Mouse (Mus musculus): ENCODE results near the gene Barx1. TPM values are rescaled to one million over a fixed set of nuclear protein-coding genes. Genes with fewer than 3 reads are reported as not detected.

Gene Barx1
- polyA plus RNA-seq, 1 experiment = not detected

DNA sequence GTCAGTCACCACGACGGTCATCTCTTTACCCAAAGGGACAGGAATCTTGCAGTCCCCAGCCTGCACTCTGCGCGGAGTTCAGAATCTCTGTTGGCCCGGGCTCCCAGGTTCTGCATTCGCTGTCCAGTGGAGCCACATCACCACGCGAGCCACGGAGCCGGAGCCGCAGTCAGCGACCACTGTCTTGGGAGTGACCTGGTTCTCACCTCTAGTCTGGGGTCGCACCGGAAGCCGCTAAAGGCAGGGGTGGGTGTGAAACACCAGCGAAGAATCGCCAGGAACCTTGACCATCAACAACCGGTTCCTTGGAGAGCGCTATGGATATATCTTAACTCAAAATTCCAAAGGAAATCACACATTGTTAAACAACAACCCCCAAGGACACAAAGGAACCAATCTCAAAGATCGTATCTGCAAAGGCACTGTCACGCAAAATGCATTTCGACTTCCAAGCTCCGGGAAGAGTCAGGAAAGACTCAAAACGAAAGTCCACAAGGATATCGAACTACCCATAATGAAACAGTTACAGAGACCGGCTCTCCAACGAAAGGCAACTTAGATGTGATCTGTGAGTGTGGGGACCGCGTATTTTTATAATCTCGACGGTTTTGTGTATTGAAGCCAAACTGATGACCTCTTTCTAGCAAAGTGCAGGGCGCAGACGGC lies 4.1 kb upstream of the Barx1 start:
- Histone ChIP-seq H3K9me3 (ENCODE audit: control insufficient read depth, low read length) (peaks cover 2% of the 10 kb centered on the region; the same call in 1 of the 2 replicates), H3K36me3 (ENCODE audit: control insufficient read depth) (no peaks in the 10 kb centered on the region), H3K4me1 (ENCODE audit: control insufficient read depth) (no peaks in the 10 kb centered on the region), H3K27me3 (ENCODE audit: control insufficient read depth) (peaks cover 94% of the 10 kb centered on the region), H3K4me3 (replicated peaks) (no peak overlapping the region)
- TF ChIP-seq GATA1 (IDR thresholded peaks at IDR 0.05; ENCODE audit: low read length) (no peak), TAL1 (IDR thresholded peaks at IDR 0.05; ENCODE audit: low read length) (no peak)

DNA sequence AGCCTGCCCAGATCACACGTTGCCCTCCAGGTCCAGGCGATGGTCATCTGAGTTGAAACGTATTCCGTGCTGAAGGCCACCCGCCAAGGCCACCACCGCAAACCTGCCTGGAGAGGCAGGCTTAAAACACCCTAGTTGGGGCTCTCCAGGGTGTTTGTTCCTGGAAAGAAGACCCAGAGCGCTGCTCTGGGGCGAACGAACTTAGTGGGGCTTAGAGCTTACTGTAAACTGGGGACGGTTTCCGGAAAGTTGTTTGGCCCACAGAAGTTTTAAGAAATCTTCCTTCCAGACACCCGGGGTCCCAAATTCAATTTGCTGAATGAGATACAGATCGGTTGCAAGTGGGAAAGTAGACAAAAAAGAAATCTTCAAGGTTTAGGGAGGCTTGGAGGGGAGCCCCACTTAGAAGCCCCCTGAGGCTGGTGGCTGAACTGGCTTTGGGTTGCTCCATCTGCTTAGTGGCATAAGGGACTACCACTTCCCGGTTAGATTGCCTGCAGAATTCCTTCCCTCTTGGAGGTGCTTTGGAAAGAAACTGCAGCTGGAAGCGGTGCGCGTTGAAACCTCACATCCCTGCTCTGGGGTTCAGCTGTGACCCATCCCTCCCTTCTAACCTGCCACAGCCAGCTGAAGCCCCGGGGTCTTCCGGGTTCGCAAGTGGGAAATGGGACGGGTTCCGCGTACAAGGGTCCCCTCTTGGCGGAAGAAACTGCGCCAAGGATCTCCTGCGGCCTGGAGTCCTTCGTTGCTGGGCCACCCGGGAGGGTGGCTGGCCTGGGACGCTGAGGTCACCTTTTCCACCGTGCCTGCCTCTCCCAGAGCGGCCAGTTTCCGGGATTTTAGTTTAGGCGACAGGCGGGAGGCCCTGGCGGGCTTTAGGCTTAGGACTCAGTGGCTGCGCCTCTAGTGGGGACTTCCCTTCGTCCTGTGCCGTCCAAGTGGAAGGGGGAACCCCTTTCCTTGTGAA lies 3.3 kb upstream of the Barx1 start:
- TF ChIP-seq TAL1 (IDR thresholded peaks at IDR 0.05; ENCODE audit: low read length) = no peak
- TF ChIP-seq GATA1 (IDR thresholded peaks at IDR 0.05; ENCODE audit: low read length) = no peak
- no peaks in the 10 kb centered on the region for H3K4me1 ChIP-seq (ENCODE audit: control insufficient read depth)
- no peaks in the 10 kb centered on the region for H3K36me3 ChIP-seq (ENCODE audit: control insufficient read depth)
- H3K27me3 ChIP-seq (ENCODE audit: control insufficient read depth) = peaks cover 100% of the 10 kb centered on the region
- H3K9me3 ChIP-seq (ENCODE audit: control insufficient read depth, low read length) = peaks cover 2% of the 10 kb centered on the region; the same call in 1 of the 2 replicates
- H3K4me3 ChIP-seq (replicated peaks) = no peak overlapping the region

DNA sequence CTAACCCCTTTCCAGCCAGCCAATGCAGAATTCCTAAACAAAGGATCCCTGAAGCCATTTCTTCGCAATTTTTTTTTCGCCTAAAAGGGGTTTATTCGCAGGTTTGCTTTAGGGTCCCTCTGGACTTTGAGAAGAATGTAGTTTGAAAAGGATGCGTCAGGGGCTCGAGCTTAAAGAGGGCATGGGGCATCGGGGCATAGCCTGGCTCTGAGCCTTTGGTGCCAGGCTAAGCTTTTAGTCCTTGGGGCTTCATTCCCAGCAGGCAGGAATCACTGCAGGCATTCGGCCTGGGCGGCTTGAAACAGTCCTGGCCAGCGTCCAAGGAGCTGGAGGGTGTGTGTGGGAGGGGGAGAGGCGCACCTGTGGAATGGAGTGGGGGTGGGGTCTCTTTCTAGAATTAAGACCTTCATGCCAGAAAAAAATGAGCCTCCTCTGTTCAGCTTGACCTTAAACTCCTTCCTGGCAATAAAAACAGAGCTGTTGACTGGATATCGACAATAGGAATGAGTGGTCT lies 2.5 kb upstream of the Barx1 start:
- Histone ChIP-seq H3K36me3 (ENCODE audit: control insufficient read depth) (no peaks in the 10 kb centered on the region), H3K27me3 (ENCODE audit: control insufficient read depth) (peaks cover 100% of the 10 kb centered on the region), H3K9me3 (ENCODE audit: control insufficient read depth, low read length) (peaks cover 2% of the 10 kb centered on the region; the same call in 1 of the 2 replicates), H3K4me3 (replicated peaks) (no peak overlapping the region), H3K4me1 (ENCODE audit: control insufficient read depth) (no peaks in the 10 kb centered on the region)
- no peak for TF ChIP-seq GATA1 (IDR thresholded peaks at IDR 0.05; ENCODE audit: low read length)
- TF ChIP-seq TAL1 (IDR thresholded peaks at IDR 0.05; ENCODE audit: low read length) = no peak

DNA sequence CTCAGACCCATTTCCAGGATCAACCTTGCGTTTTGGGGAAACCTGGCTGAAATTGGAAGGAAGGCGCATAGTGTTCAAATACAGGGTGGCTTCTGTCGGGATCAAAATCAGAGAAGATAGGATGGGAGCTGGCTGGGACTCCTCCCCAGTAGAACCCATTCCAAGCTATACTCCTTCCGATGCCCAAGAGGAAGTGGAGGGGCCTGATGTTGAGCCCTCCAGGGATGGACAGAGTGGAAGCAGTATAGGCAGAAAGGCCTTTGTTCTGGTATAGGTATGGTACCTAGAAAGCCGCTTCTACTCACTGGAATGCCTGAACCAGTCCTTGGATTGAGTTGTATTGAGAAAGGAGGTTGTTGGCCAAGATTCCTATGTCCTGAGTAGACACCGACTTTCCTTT lies 2.1 kb upstream of the Barx1 start:
- Histone ChIP-seq H3K4me1 (ENCODE audit: control insufficient read depth) (no peaks in the 10 kb centered on the region), H3K36me3 (ENCODE audit: control insufficient read depth) (no peaks in the 10 kb centered on the region), H3K9me3 (ENCODE audit: control insufficient read depth, low read length) (peaks cover 3% of the 10 kb centered on the region; the same call in 1 of the 2 replicates), H3K4me3 (replicated peaks) (no peak overlapping the region), H3K27me3 (ENCODE audit: control insufficient read depth) (peaks cover 100% of the 10 kb centered on the region)
- TF ChIP-seq TAL1 (IDR thresholded peaks at IDR 0.05; ENCODE audit: low read length) (no peak), GATA1 (IDR thresholded peaks at IDR 0.05; ENCODE audit: low read length) (no peak)

DNA sequence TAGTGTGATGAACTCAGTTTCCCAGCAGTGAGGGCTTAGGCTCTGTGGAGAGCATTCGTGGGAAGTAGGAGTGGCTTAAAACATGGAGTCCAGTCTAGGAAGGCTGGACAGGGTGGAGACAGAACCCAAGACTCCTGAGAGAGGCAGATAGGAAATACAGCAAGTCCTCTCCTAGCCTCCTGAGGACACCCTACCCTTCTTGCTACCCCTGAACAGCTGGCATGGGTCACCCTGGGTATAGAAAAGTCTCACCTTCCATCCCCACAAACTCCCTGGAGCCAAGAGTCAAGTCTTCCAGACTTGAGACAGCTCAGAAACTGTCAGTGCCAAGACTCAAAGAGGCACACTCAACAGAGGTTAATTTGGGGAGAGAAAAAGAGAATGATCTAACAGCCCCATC lies 1.2 kb upstream of the Barx1 start:
- Histone ChIP-seq H3K27me3 (ENCODE audit: control insufficient read depth) (peaks cover 100% of the 10 kb centered on the region), H3K9me3 (ENCODE audit: control insufficient read depth, low read length) (peaks cover 4% of the 10 kb centered on the region; the same call in 1 of the 2 replicates), H3K4me3 (replicated peaks) (no peak overlapping the region), H3K36me3 (ENCODE audit: control insufficient read depth) (no peaks in the 10 kb centered on the region), H3K4me1 (ENCODE audit: control insufficient read depth) (no peaks in the 10 kb centered on the region)
- TF ChIP-seq TAL1 (IDR thresholded peaks at IDR 0.05; ENCODE audit: low read length) (no peak), GATA1 (IDR thresholded peaks at IDR 0.05; ENCODE audit: low read length) (no peak)

DNA sequence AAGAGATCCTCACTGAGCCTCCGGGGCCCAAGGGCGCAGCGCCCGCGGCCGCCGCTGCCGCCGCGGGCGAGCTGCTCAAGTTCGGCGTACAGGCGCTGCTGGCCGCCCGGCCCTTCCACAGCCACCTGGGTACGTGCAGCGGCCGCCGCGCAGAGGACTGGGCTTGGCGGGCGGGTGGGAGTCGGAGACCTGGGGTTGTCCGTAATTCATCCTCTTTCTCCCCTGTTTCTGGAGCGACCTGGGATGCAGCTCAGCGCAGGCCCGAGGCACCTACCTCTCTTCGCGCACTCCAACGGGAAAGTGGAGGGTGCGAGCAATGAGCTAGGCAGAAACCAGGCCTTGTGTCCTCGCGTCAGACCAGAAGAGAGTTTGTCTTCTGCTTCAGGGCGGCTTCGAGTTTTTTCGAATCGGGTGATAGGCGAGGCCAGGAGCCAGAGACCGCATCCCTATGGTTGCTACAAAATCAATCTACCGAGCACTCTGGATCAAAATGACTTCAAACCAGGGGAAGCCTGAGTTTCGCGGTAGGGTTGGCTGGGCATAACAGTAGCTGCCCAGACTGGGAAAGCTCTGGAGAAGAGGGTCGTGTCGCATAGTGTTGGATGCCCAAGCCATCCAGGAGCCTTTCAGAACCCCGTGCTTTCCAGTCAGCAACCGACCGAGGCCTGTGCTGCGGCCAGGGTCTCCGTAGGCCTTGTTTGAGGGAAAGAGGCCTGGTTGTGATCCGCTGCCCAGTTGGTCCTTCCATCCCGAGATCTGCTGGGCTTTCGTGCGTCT lies 601 bp downstream of the Barx1 start:
- Histone ChIP-seq H3K4me3 (replicated peaks) (no peak overlapping the region), H3K9me3 (ENCODE audit: control insufficient read depth, low read length) (peaks cover 4% of the 10 kb centered on the region; the same call in 1 of the 2 replicates), H3K4me1 (ENCODE audit: control insufficient read depth) (no peaks in the 10 kb centered on the region), H3K27me3 (ENCODE audit: control insufficient read depth) (peaks cover 100% of the 10 kb centered on the region), H3K36me3 (ENCODE audit: control insufficient read depth) (no peaks in the 10 kb centered on the region)
- TF ChIP-seq TAL1 (IDR thresholded peaks at IDR 0.05; ENCODE audit: low read length) (no peak), GATA1 (IDR thresholded peaks at IDR 0.05; ENCODE audit: low read length) (no peak)

DNA sequence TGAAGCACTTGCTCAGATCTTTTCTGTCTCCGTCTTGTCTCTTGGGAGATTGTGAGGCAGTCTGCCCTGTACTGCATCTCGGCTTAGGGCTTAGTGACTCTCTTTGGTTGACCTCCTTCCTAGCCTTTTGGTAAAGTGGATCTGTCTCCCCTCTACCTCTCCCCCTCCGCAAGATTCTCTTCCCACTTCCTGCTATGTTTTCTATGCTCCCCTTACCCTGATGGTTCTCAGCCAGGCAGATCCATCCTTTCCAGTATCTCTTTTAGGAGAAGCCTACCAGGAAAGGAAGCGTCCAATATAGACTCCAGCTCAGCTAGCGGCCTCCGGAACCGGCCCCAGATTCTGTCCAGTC lies 1.2 kb downstream of the Barx1 start:
- no peak for TF ChIP-seq TAL1 (IDR thresholded peaks at IDR 0.05; ENCODE audit: low read length)
- no peak for TF ChIP-seq GATA1 (IDR thresholded peaks at IDR 0.05; ENCODE audit: low read length)
- H3K4me3 ChIP-seq (replicated peaks) = no peak overlapping the region

DNA sequence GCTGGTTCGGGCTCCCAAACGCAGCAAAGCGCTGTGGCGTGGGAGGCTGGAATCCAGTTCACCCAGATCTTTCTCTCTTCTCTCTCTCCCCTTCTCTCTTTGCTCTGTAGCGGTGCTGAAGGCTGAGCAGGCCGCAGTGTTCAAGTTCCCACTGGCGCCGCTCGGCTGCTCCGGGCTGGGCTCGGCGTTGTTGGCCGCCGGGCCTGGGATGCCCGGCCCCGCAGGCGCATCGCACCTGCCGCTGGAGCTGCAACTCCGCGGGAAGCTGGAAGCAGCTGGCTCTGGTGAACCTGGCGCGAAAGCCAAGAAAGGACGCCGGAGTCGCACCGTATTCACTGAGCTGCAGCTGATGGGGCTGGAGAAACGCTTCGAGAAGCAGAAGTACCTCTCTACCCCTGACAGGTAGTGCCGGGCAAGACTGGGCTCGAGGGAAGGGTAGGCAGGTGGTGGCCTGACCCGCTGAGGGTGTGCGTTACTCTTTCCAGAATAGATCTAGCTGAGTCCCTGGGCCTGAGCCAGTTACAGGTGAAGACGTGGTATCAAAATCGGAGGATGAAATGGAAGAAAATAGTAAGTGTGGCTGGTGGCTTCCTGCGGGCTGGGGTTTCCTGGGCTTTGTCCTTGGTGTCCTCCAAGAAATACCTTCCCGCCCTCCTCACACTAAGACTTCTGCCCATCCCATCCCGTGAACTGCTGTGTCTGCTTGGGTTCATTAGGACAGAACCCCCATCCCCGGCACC lies 2.3 kb downstream of the Barx1 start:
- Histone ChIP-seq H3K36me3 (ENCODE audit: control insufficient read depth) (no peaks in the 10 kb centered on the region), H3K27me3 (ENCODE audit: control insufficient read depth) (peaks cover 100% of the 10 kb centered on the region), H3K4me3 (replicated peaks) (no peak overlapping the region), H3K4me1 (ENCODE audit: control insufficient read depth) (no peaks in the 10 kb centered on the region), H3K9me3 (ENCODE audit: control insufficient read depth, low read length) (peaks cover 6% of the 10 kb centered on the region; the same call in 1 of the 2 replicates)
- TF ChIP-seq GATA1 (IDR thresholded peaks at IDR 0.05; ENCODE audit: low read length) = no peak
- no peak for TF ChIP-seq TAL1 (IDR thresholded peaks at IDR 0.05; ENCODE audit: low read length)

More for the DNA sequence above, 1.2 kb downstream of the Barx1 start:
- peaks cover 6% of the 10 kb centered on the region; the same call in 1 of the 2 replicates for H3K9me3 ChIP-seq (ENCODE audit: control insufficient read depth, low read length)
- no peaks in the 10 kb centered on the region for H3K36me3 ChIP-seq (ENCODE audit: control insufficient read depth)
- H3K4me1 ChIP-seq (ENCODE audit: control insufficient read depth) = no peaks in the 10 kb centered on the region
- H3K27me3 ChIP-seq (ENCODE audit: control insufficient read depth) = peaks cover 100% of the 10 kb centered on the region
